Mouse (Mus musculus) liver, embryonic 14.5 days (tissue): Measurements from ENCODE around the gene Nle1.

ENCODE experiments used
- CTCF ChIP-seq: IDR thresholded peaks from 2 replicates; pipeline ENCODE4 v1.5.1; 2016; ENCODE audit warnings: antibody characterized with exemption, low read depth, control low read depth
- EP300 ChIP-seq: IDR thresholded peaks from 2 replicates; pipeline ENCODE4 v1.6.1; 2016; ENCODE audit warnings: antibody characterized with exemption, low read depth

GRCm38 (mm10) chr11:82914711-82915352 is 6.6 kb upstream of the Nle1 start:
- TF ChIP-seq CTCF (peak; percentile 99), EP300 (no peak)
